Comparison of ENCODE assay signal across 12 mouse cellular contexts in genomic region chrX:163848510-163849199, GRCm38 (mm10).
DNase-seq lines count a peak whose midpoint lies in the region; ATAC-seq lines count a peak whose summit lies in the region.
"Had no signal": no experiment of that assay in that cellular context is flagged by ENCODE, and none has a peak within 500 bp of the region (broad histone marks: within the 10 kb centered on the region; RNA-seq: fewer than 3 reads in every experiment).

No protein-coding gene starts in this region.

- no peaks in the 10 kb centered on the region for H3K27me3 ChIP-seq in neural tube, embryonic 14.5 days (ENCODE audit: control insufficient read depth, insufficient read depth, low read length)
- peaks cover 5% of the 10 kb centered on the region; the same call in 1 of the 2 replicates for H3K27me3 ChIP-seq in neural tube, embryonic 15.5 days (replicated peaks)
- peaks cover 3% of the 10 kb centered on the region; the same call in 1 of the 2 replicates for H3K27me3 ChIP-seq in embryonic facial prominence, embryonic 14.5 days (replicated peaks; ENCODE audit: control insufficient read depth, insufficient read depth, low read length)
- H3K27me3 ChIP-seq: neural tube, embryonic 12.5 days had no signal

- DNase-seq in cerebellum, adult 11 months, result peak; percentile 44
- peak; percentile 29 for DNase-seq in embryonic facial prominence, embryonic 14.5 days (ENCODE audit: low spot score)
- peak; percentile 8 to 11 for DNase-seq in right cerebral cortex, postnatal 36 days (ENCODE audit: low spot score in 2 of 2)
- no peak for DNase-seq in spleen, adult 12 weeks (ENCODE audit: low spot score)
- DNase-seq: kidney, postnatal 25 days had no signal

- no peak overlapping the region for H3K9ac ChIP-seq in neural tube, embryonic 14.5 days (replicated peaks; ENCODE audit: low read depth, low read length)
- H3K9ac ChIP-seq in neural tube, embryonic 15.5 days (replicated peaks), result no peak overlapping the region
- H3K9ac ChIP-seq in embryonic facial prominence, embryonic 14.5 days (ENCODE audit: low read depth, low read length), result no peak overlapping the region
- H3K9ac ChIP-seq: limb, embryonic 13.5 days; neural tube, embryonic 12.5 days had no signal

- no peaks in the 10 kb centered on the region for H3K36me3 ChIP-seq in neural tube, embryonic 14.5 days (ENCODE audit: control insufficient read depth, insufficient read depth, low read length)
- H3K36me3 ChIP-seq in neural tube, embryonic 15.5 days, result no peaks in the 10 kb centered on the region
- no peaks in the 10 kb centered on the region for H3K36me3 ChIP-seq in embryonic facial prominence, embryonic 14.5 days (ENCODE audit: control insufficient read depth, insufficient read depth, low read length)
- H3K36me3 ChIP-seq: forebrain, embryonic 10.5 days; hindbrain, embryonic 10.5 days; limb, embryonic 13.5 days; neural tube, embryonic 12.5 days had no signal

- 42% methylated on average over 8 of the region's 8 CpGs for WGBS in neural tube, embryonic 14.5 days
- 49% methylated on average over 8 of the region's 8 CpGs for WGBS in neural tube, embryonic 15.5 days
- WGBS in embryonic facial prominence, embryonic 14.5 days, result 47% methylated on average over 8 of the region's 8 CpGs

- H3K4me1 ChIP-seq in neural tube, embryonic 14.5 days (ENCODE audit: control insufficient read depth, insufficient read depth, low read length), result no peaks in the 10 kb centered on the region
- no peaks in the 10 kb centered on the region for H3K4me1 ChIP-seq in neural tube, embryonic 15.5 days
- no peaks in the 10 kb centered on the region for H3K4me1 ChIP-seq in embryonic facial prominence, embryonic 14.5 days (ENCODE audit: control insufficient read depth, insufficient read depth, low read length)
- H3K4me1 ChIP-seq: forebrain, embryonic 10.5 days; hindbrain, embryonic 10.5 days; limb, embryonic 13.5 days; neural tube, embryonic 12.5 days had no signal

- no peaks in the 10 kb centered on the region for H3K9me3 ChIP-seq in neural tube, embryonic 14.5 days (ENCODE audit: control insufficient read depth, low read length)
- no peaks in the 10 kb centered on the region for H3K9me3 ChIP-seq in neural tube, embryonic 15.5 days (replicated peaks)
- no peaks in the 10 kb centered on the region for H3K9me3 ChIP-seq in embryonic facial prominence, embryonic 14.5 days (ENCODE audit: control insufficient read depth, low read length)
- H3K9me3 ChIP-seq: forebrain, embryonic 10.5 days; hindbrain, embryonic 10.5 days; limb, embryonic 13.5 days; neural tube, embryonic 12.5 days had no signal

- no peak overlapping the region for H3K4me2 ChIP-seq in neural tube, embryonic 14.5 days (ENCODE audit: low read depth, low read length)
- no peak overlapping the region for H3K4me2 ChIP-seq in neural tube, embryonic 15.5 days
- no peak overlapping the region for H3K4me2 ChIP-seq in embryonic facial prominence, embryonic 14.5 days (ENCODE audit: low read depth, low read length)
- H3K4me2 ChIP-seq: limb, embryonic 13.5 days; neural tube, embryonic 12.5 days had no signal

- peak; percentile 44; the same call in 1 of the 2 replicates for ATAC-seq in neural tube, embryonic 14.5 days (ENCODE audit: low read depth)
- ATAC-seq in neural tube, embryonic 15.5 days (ENCODE audit: low FRiP score), result no peak
- no peak for ATAC-seq in embryonic facial prominence, embryonic 14.5 days (ENCODE audit: low read depth)
- ATAC-seq in megakaryocyte progenitor cell, adult 5-6 weeks (replicated peaks; ENCODE audit: poor library complexity), result no peak

- H3K27ac ChIP-seq in neural tube, embryonic 14.5 days (ENCODE audit: low read depth, low read length), result no peak overlapping the region
- H3K27ac ChIP-seq in neural tube, embryonic 15.5 days (replicated peaks), result no peak overlapping the region
- no peak overlapping the region for H3K27ac ChIP-seq in embryonic facial prominence, embryonic 14.5 days (replicated peaks; ENCODE audit: low read depth, low read length)
- H3K27ac ChIP-seq: forebrain, embryonic 10.5 days; hindbrain, embryonic 10.5 days; limb, embryonic 13.5 days; neural tube, embryonic 12.5 days had no signal

- H3K4me3 ChIP-seq in neural tube, embryonic 14.5 days (ENCODE audit: low read depth, low read length), result no peak overlapping the region
- H3K4me3 ChIP-seq in neural tube, embryonic 15.5 days (replicated peaks), result no peak overlapping the region
- H3K4me3 ChIP-seq in embryonic facial prominence, embryonic 14.5 days (ENCODE audit: low read depth, low read length), result no peak overlapping the region
- H3K4me3 ChIP-seq: forebrain, embryonic 10.5 days; hindbrain, embryonic 10.5 days; limb, embryonic 13.5 days; neural tube, embryonic 12.5 days had no signal
